Comparison of ENCODE assay signal across 9 mouse cellular contexts in the genomic region with DNA sequence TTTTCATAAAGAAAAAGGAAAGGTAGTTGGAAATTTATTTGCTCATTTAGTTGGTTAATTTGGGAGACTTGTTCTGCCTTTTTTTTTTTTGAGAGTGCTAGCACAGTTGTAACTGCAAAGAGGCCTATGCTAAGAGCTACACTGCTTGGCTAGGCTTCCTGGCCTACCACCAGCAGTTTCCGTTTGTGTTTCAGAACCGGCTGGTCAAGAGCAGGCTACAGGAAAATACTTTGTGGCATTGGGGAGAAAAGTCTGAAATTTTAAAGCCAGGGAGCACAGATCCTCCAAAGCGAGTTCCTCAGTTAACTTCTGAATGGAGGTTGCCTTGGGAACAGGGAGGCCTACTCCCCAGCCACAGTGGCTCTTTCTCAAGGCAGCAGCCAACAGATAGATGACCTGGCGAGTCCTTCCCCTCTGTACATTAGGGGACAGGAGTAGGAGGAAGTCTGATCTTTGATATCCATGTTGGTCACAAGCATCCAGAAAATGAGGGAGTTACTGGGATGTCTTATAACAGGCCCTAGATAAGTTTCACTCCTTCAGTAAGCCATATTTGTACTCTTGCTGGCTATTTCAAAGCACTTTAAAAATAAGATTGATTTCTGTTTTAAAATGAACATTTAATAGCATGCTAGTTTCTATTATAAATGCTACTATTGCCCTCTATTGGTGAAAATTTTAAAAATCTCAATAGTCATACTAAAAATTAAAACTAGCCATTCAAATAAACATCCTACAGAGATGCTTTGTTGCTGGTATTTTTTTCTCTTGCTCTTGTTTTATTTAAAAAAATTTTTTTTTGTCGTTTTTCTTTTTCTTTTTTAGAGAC. TPM values are rescaled to one million over a fixed set of nuclear protein-coding genes. Genes with fewer than 3 reads are reported as not detected.
DNase-seq lines count a peak whose midpoint lies in the region; ATAC-seq and TF ChIP-seq lines count a peak whose summit lies in the region.
"Had no signal": no experiment of that assay in that cellular context is flagged by ENCODE, and none has a peak within 500 bp of the region (broad histone marks: within the 10 kb centered on the region; RNA-seq: fewer than 3 reads in every experiment).

No protein-coding gene starts in this region.

- no peaks in the 10 kb centered on the region for H3K27me3 ChIP-seq in lung, postnatal 0 days (replicated peaks; ENCODE audit: insufficient read depth, low read length)
- no peaks in the 10 kb centered on the region for H3K27me3 ChIP-seq in midbrain, embryonic 14.5 days (ENCODE audit: control insufficient read depth, insufficient read depth, low read length)

- 47% methylated on average over 5 of the region's 5 CpGs for WGBS in lung, postnatal 0 days
- 37% methylated on average over 5 of the region's 5 CpGs for WGBS in midbrain, embryonic 14.5 days

- H3K36me3 ChIP-seq in lung, postnatal 0 days (ENCODE audit: insufficient read depth, low read length): peaks cover 9% of the 10 kb centered on the region; the same call in 1 of the 2 replicates
- peaks cover 38% of the 10 kb centered on the region for H3K36me3 ChIP-seq in midbrain, embryonic 14.5 days (ENCODE audit: control insufficient read depth, insufficient read depth, low read length)

- peak; percentile 92 for DNase-seq in heart, adult 11 months
- DNase-seq in heart, postnatal 25 days (ENCODE audit: low spot score): no peak
- peak; percentile 58 for DNase-seq in lung, postnatal 0 days (ENCODE audit: low spot score)
- no peak for DNase-seq in lung, adult 18-20 months
- peak; percentile 6 for DNase-seq in embryo, embryonic 10.5 days (ENCODE audit: low spot score)
- peak; percentile 72 for DNase-seq in midbrain, embryonic 14.5 days
- no peak for DNase-seq in frontal cortex, postnatal 25 days (ENCODE audit: low spot score in 2 of 2)
- no peak for DNase-seq in urinary bladder, postnatal 4 days (ENCODE audit: low spot score in 2 of 2)

- H3K4me1 ChIP-seq in lung, postnatal 0 days (ENCODE audit: insufficient read depth, low read depth, low read length): no peaks in the 10 kb centered on the region
- H3K4me1 ChIP-seq in midbrain, embryonic 14.5 days (ENCODE audit: control insufficient read depth, insufficient read depth, low read length): no peaks in the 10 kb centered on the region

- peak; percentile 1; the same call in 1 of the 2 replicates for TF ChIP-seq CTCF in lung, postnatal 0 days (IDR thresholded peaks at IDR 0.05)

- H3K4me2 ChIP-seq in lung, postnatal 0 days (replicated peaks; ENCODE audit: low read depth, low read length): no peak overlapping the region
- H3K4me2 ChIP-seq in midbrain, embryonic 14.5 days (ENCODE audit: low read length): no peak overlapping the region

- intact Hi-C loops in heart, postnatal 25 days (cut with DNase I): loop anchor here (2.0 to 5.0 kb wide), 2 partner anchors 182 to 283 kb away; no protein-coding TSS in a partner anchor

- H3K9ac ChIP-seq in lung, postnatal 0 days (replicated peaks; ENCODE audit: low read depth): no peak overlapping the region
- H3K9ac ChIP-seq in midbrain, embryonic 14.5 days (replicated peaks; ENCODE audit: low read length): no peak overlapping the region

- TF ChIP-seq EP300 in lung, postnatal 0 days (IDR thresholded peaks at IDR 0.05): no peak

- no peak for ATAC-seq in lung, postnatal 0 days
- ATAC-seq in midbrain, embryonic 14.5 days (ENCODE audit: low FRiP score, low TSS enrichment): no peak

- no peak overlapping the region for H3K4me3 ChIP-seq in lung, postnatal 0 days (ENCODE audit: low read depth, low read length)
- H3K4me3 ChIP-seq in midbrain, embryonic 14.5 days (replicated peaks; ENCODE audit: low read depth, low read length): no peak overlapping the region
- H3K4me3 ChIP-seq: myocyte had no signal

- no peaks in the 10 kb centered on the region for H3K9me3 ChIP-seq in lung, postnatal 0 days (ENCODE audit: low read length)
- H3K9me3 ChIP-seq in midbrain, embryonic 14.5 days (ENCODE audit: control insufficient read depth, low read length): no peaks in the 10 kb centered on the region

- H3K27ac ChIP-seq in lung, postnatal 0 days (ENCODE audit: low read length): no peak overlapping the region
- no peak overlapping the region for H3K27ac ChIP-seq in midbrain, embryonic 14.5 days (replicated peaks; ENCODE audit: low read depth, low read length)

RNA-seq across cellular contexts. Expression of a gene that starts 38.1 kb away (rescaled TPM):
- 10 to 100 TPM; 31.2 to 37.8 TPM for total RNA-seq in heart, postnatal 25 days (2021)
- 56.3 and 61.9 TPM in 2 replicates for polyA plus RNA-seq in lung, postnatal 0 days (2015; fragmentation: Nextera tagmentation; extraction: Ambion mirVana)
- polyA plus RNA-seq in midbrain, embryonic 14.5 days (2014; fragmentation: Nextera tagmentation; extraction: Ambion mirVana): 11.8 and 16.4 TPM in 2 replicates

Comparison
In these comparisons a context has a peak if more than half of its experiments do, and no peak if none do; other contexts are left out.
1. DNase-seq: peak in heart, adult 11 months (single experiment), lung, postnatal 0 days (single experiment), embryo, embryonic 10.5 days (single experiment) and midbrain, embryonic 14.5 days (single experiment); none in heart, postnatal 25 days (single experiment), lung, adult 18-20 months (0 of 2), frontal cortex, postnatal 25 days (0 of 2) and urinary bladder, postnatal 4 days (0 of 2).